Mouse (Mus musculus) gastrocnemius, adult 2 months (tissue): ENCODE data around the gene Prkcb. TPM values are rescaled to one million over a fixed set of nuclear protein-coding genes. Genes with fewer than 3 reads are reported as not detected.

ENCODE experiments used
- DNase-seq: peaks from one replicate; pipeline ENCODE4 v3.0.0; 2022
- H3K27ac ChIP-seq: fragments of 200-600 bp; 2 replicates; pipeline ENCODE4 v1.8.1; 2022; ENCODE audit warnings: mild to moderate bottlenecking
- H3K4me3 ChIP-seq: fragments of 200-600 bp; 2 replicates; pipeline ENCODE4 v1.8.1; 2022; ENCODE audit warnings: mild to moderate bottlenecking, moderate library complexity
- CTCF ChIP-seq: fragments of 200-600 bp; IDR thresholded peaks from 2 replicates; pipeline ENCODE4 v1.8.1; 2022; ENCODE audit warnings: antibody characterized with exemption, mild to moderate bottlenecking, moderate library complexity
- intact Hi-C: fragments of 180-260 bp; cut with DNase I; formaldehyde crosslinking; loops from one replicate; pipeline ENCODE4 v1.15.1; 2025
- total RNA-seq, 2 experiments: library from RNA; stranded (reverse); gene quantifications; 2 replicates each; pipeline ENCODE4 v1.2.3; 2021

Prkcb gene
- total RNA-seq, 2 experiments from 2014 or later = 0.54 to 1.1 TPM

GRCm38 (mm10) chr7:122371947-122372346, 83.4 kb downstream of the Prkcb start:
- no peak for DNase-seq
- TF ChIP-seq CTCF = no peak
- Histone ChIP-seq H3K27ac (no peak overlapping the region), H3K4me3 (no peak overlapping the region)
- intact Hi-C loops = no loop called here

GRCm38 (mm10) chr7:122372349-122372748, 83.8 kb downstream of the Prkcb start:
- Histone ChIP-seq H3K27ac (no peak overlapping the region), H3K4me3 (no peak overlapping the region)
- intact Hi-C loops = no loop called here
- no peak for DNase-seq
- no peak for TF ChIP-seq CTCF

GRCm38 (mm10) chr7:122376845-122377244, 88.3 kb downstream of the Prkcb start:
- intact Hi-C loops = no loop called here
- H3K4me3 ChIP-seq = no peak overlapping the region
- no peak overlapping the region for H3K27ac ChIP-seq
- no peak for TF ChIP-seq CTCF
- DNase-seq = no peak

GRCm38 (mm10) chr7:122377967-122378366, 89.4 kb downstream of the Prkcb start:
- Histone ChIP-seq H3K4me3 (no peak overlapping the region), H3K27ac (no peak overlapping the region)
- no peak for TF ChIP-seq CTCF
- no peak for DNase-seq
- intact Hi-C loops = no loop called here

- intact Hi-C loops = no loop called here
- Histone ChIP-seq H3K27ac (no peak overlapping the region), H3K4me3 (no peak overlapping the region)
- TF ChIP-seq CTCF = no peak
- DNase-seq = no peak
These were observed 89.9 kb downstream of the Prkcb start for GRCm38 (mm10) chr7:122378473-122378872.

- DNase-seq = no peak
- no peak overlapping the region for H3K4me3 ChIP-seq
- intact Hi-C loops = no loop called here
- H3K27ac ChIP-seq = no peak overlapping the region
- TF ChIP-seq CTCF = no peak
These were observed 90.7 kb downstream of the Prkcb start for GRCm38 (mm10) chr7:122379292-122379691.

GRCm38 (mm10) chr7:122380336-122381130, 92.0 kb downstream of the Prkcb start:
- Histone ChIP-seq H3K27ac (no peak overlapping the region), H3K4me3 (no peak overlapping the region)
- no peak for DNase-seq
- intact Hi-C loops = no loop called here
- no peak for TF ChIP-seq CTCF

- H3K4me3 ChIP-seq = no peak overlapping the region
- DNase-seq = no peak
- no peak for TF ChIP-seq CTCF
- H3K27ac ChIP-seq = no peak overlapping the region
- intact Hi-C loops = no loop called here
These were observed 93.0 kb downstream of the Prkcb start for GRCm38 (mm10) chr7:122381560-122381959.

- intact Hi-C loops = no loop called here
- TF ChIP-seq CTCF = no peak
- H3K27ac ChIP-seq = no peak overlapping the region
- DNase-seq = no peak
- no peak overlapping the region for H3K4me3 ChIP-seq
These were observed 94.7 kb downstream of the Prkcb start for GRCm38 (mm10) chr7:122383260-122383659.

GRCm38 (mm10) chr7:122384891-122385290, 96.3 kb downstream of the Prkcb start:
- intact Hi-C loops = no loop called here
- Histone ChIP-seq H3K4me3 (no peak overlapping the region), H3K27ac (no peak overlapping the region)
- no peak for TF ChIP-seq CTCF
- no peak for DNase-seq

- intact Hi-C loops = no loop called here
- Histone ChIP-seq H3K27ac (no peak overlapping the region), H3K4me3 (no peak overlapping the region)
- no peak for TF ChIP-seq CTCF
- DNase-seq = no peak
These were observed 98.0 kb downstream of the Prkcb start for GRCm38 (mm10) chr7:122386567-122386966.

- H3K27ac ChIP-seq = no peak overlapping the region
- no peak for TF ChIP-seq CTCF
- H3K4me3 ChIP-seq = no peak overlapping the region
- intact Hi-C loops = no loop called here
- no peak for DNase-seq
These were observed 99.3 kb downstream of the Prkcb start for GRCm38 (mm10) chr7:122387896-122388295.

GRCm38 (mm10) chr7:122388858-122389257, 100.3 kb downstream of the Prkcb start:
- intact Hi-C loops = no loop called here
- no peak for DNase-seq
- no peak overlapping the region for H3K27ac ChIP-seq
- no peak for TF ChIP-seq CTCF
- H3K4me3 ChIP-seq = no peak overlapping the region

GRCm38 (mm10) chr7:122389633-122390032, 101.1 kb downstream of the Prkcb start:
- TF ChIP-seq CTCF = no peak
- Histone ChIP-seq H3K4me3 (no peak overlapping the region), H3K27ac (no peak overlapping the region)
- no peak for DNase-seq
- intact Hi-C loops = no loop called here
